Mouse (Mus musculus) CH12.LX (cell line): Measurements from ENCODE around the gene Ggct. TPM values are rescaled to one million over a fixed set of nuclear protein-coding genes. Genes with fewer than 3 reads are reported as not detected.

Experiments
- DNase-seq: peaks from one replicate; pipeline ENCODE4 v3.0.0-alpha.2; 2013; ENCODE audit errors: extremely low read depth
- H3K27ac ChIP-seq: 2 replicates; pipeline ENCODE4 v1.5.1; 2012; ENCODE audit warnings: low read depth, mild to moderate bottlenecking, control low read depth, moderate library complexity; ENCODE audit not compliant: insufficient read depth
- H3K27me3 ChIP-seq: replicated peaks from 2 replicates; pipeline ENCODE3; 2012; ENCODE audit warnings: inconsistent platforms
- H3K36me3 ChIP-seq, 2 experiments: replicated peaks in 1 of 2; 2 replicates each; pipeline versions ENCODE3 to v1.6.1; 2012; ENCODE audit warnings: inconsistent platforms in 1 of 2, low read length in 1 of 2, mild to moderate bottlenecking in 1 of 2, mixed read lengths in 1 of 2, moderate library complexity in 1 of 2; ENCODE audit not compliant: control insufficient read depth in 1 of 2, insufficient read depth in 1 of 2
- H3K4me1 ChIP-seq, 2 experiments: 2 replicates each; pipeline ENCODE4 v1.6.1; 2012; ENCODE audit warnings: inconsistent platforms in 1 of 2, moderate library complexity in 1 of 2; ENCODE audit not compliant: insufficient read depth in 2 of 2, control insufficient read depth in 1 of 2
- H3K4me2 ChIP-seq: 2 replicates; pipeline ENCODE4 v1.6.1; 2012; ENCODE audit warnings: low read depth, mild to moderate bottlenecking, control low read depth; ENCODE audit not compliant: poor library complexity, insufficient read depth, severe bottlenecking
- H3K4me3 ChIP-seq, 3 experiments: fragments of 150-350 bp in 1 of 3; sonication (generic) in 1 of 3; replicated peaks in 1 of 3; 2 replicates each; pipeline versions ENCODE3 to v1.5.1; 2011 to 2012; ENCODE audit warnings: low read depth in 2 of 3, low read length in 2 of 3, mild to moderate bottlenecking in 2 of 3, moderate library complexity in 2 of 3, control low read depth in 1 of 3, improper control_type of control experiment in 1 of 3, inconsistent platforms in 1 of 3, mixed read lengths in 1 of 3; ENCODE audit not compliant: poor library complexity in 1 of 3
- H3K79me2 ChIP-seq: replicated peaks from 2 replicates; pipeline ENCODE4 v1.6.1; 2012; ENCODE audit warnings: mild to moderate bottlenecking, moderate library complexity; ENCODE audit not compliant: control insufficient read depth, poor library complexity, insufficient read depth, severe bottlenecking; ENCODE audit errors: extremely low read depth
- H3K9ac ChIP-seq: 2 replicates; pipeline ENCODE4 v1.6.1; 2012; ENCODE audit warnings: low read depth, mild to moderate bottlenecking, control low read depth, moderate library complexity; ENCODE audit not compliant: insufficient read depth
- H3K9me3 ChIP-seq: replicated peaks from 2 replicates; pipeline ENCODE3; 2012; ENCODE audit warnings: low read length, inconsistent platforms, mixed read lengths
- CHD2 ChIP-seq: IDR thresholded peaks from 2 replicates; pipeline ENCODE4 v1.6.1; 2011; ENCODE audit warnings: low read length, improper control_type of control experiment
- E2F4 ChIP-seq: IDR thresholded peaks from 2 replicates; pipeline ENCODE4 v1.6.1; 2011; ENCODE audit warnings: low read depth, low read length, improper control_type of control experiment; ENCODE audit not compliant: insufficient replicate concordance
- ETS1 ChIP-seq: conservative IDR thresholded peaks from 2 replicates; pipeline ENCODE4 v1.6.1; 2012; ENCODE audit warnings: low read depth, mild to moderate bottlenecking, inconsistent platforms, low read length, improper control_type of control experiment, moderate library complexity
- GABPA ChIP-seq: IDR thresholded peaks from 2 replicates; pipeline ENCODE4 v1.6.1; 2012; ENCODE audit warnings: low read depth, low read length, improper control_type of control experiment, inconsistent platforms; ENCODE audit not compliant: insufficient replicate concordance
- JUND ChIP-seq: conservative IDR thresholded peaks from 2 replicates; pipeline ENCODE4 v1.6.1; 2011; ENCODE audit warnings: low read depth, low read length, improper control_type of control experiment
- MAX ChIP-seq: IDR thresholded peaks from 2 replicates; pipeline ENCODE4 v1.6.1; 2011; ENCODE audit warnings: low read length, improper control_type of control experiment
- MAZ ChIP-seq: IDR thresholded peaks from 2 replicates; pipeline ENCODE4 v1.6.1; 2012; ENCODE audit warnings: low read depth, mild to moderate bottlenecking, inconsistent platforms, low read length, improper control_type of control experiment, moderate library complexity
- MXI1 ChIP-seq: IDR thresholded peaks from 2 replicates; pipeline ENCODE4 v1.6.1; 2011; ENCODE audit warnings: mild to moderate bottlenecking, low read depth, low read length, improper control_type of control experiment
- MYC ChIP-seq: IDR thresholded peaks from 2 replicates; pipeline ENCODE4 v1.6.1; 2011; ENCODE audit warnings: low read depth, mild to moderate bottlenecking, improper control_type of control experiment, low read length
- NELFE ChIP-seq: IDR thresholded peaks from 2 replicates; pipeline ENCODE4 v1.6.1; 2011; ENCODE audit warnings: low read depth, low read length, improper control_type of control experiment
- NRF1 ChIP-seq: IDR thresholded peaks from 2 replicates; pipeline ENCODE4 v1.6.1; 2014; ENCODE audit warnings: low read depth, mild to moderate bottlenecking, inconsistent platforms, low read length, improper control_type of control experiment, moderate library complexity
- POLR2A ChIP-seq: IDR thresholded peaks from 2 replicates; pipeline ENCODE4 v1.6.1; 2011; ENCODE audit warnings: low read depth, mild to moderate bottlenecking, improper control_type of control experiment, low read length
- POLR2AphosphoS2 ChIP-seq: IDR thresholded peaks from 2 replicates; pipeline ENCODE4 v1.6.1; 2011; ENCODE audit warnings: low read depth, low read length, improper control_type of control experiment
- RAD21 ChIP-seq: IDR thresholded peaks from 2 replicates; pipeline ENCODE4 v1.6.1; 2011; ENCODE audit warnings: low read depth, mild to moderate bottlenecking, low read length, improper control_type of control experiment, moderate library complexity
- SMC3 ChIP-seq: IDR thresholded peaks from 2 replicates; pipeline ENCODE4 v1.6.1; 2011; ENCODE audit warnings: low read depth, low read length, improper control_type of control experiment
- TBP ChIP-seq: conservative IDR thresholded peaks from 2 replicates; pipeline ENCODE4 v1.6.1; 2011; ENCODE audit warnings: low read depth, low read length, improper control_type of control experiment
- TCF12 ChIP-seq: IDR thresholded peaks from 2 replicates; pipeline ENCODE4 v1.6.1; 2014; ENCODE audit warnings: low read depth, mild to moderate bottlenecking, inconsistent platforms, low read length, improper control_type of control experiment
- USF1 ChIP-seq: IDR thresholded peaks from 2 replicates; pipeline ENCODE4 v1.6.1; 2014; ENCODE audit warnings: low read depth, mild to moderate bottlenecking, inconsistent platforms, low read length, improper control_type of control experiment
- USF2 ChIP-seq: conservative IDR thresholded peaks from 2 replicates; pipeline ENCODE4 v1.6.1; 2011; ENCODE audit warnings: low read depth, low read length, improper control_type of control experiment
- ZC3H11A ChIP-seq: IDR thresholded peaks from 2 replicates; pipeline ENCODE4 v1.6.1; 2012; ENCODE audit warnings: low read depth, mild to moderate bottlenecking, inconsistent platforms, low read length, improper control_type of control experiment
- ZKSCAN1 ChIP-seq: IDR thresholded peaks from 2 replicates; pipeline ENCODE4 v1.6.1; 2012; ENCODE audit warnings: low read depth, inconsistent platforms, low read length, improper control_type of control experiment, borderline replicate concordance
- ZMIZ1 ChIP-seq: IDR thresholded peaks from 2 replicates; pipeline ENCODE4 v1.6.1; 2012; ENCODE audit warnings: low read depth, mild to moderate bottlenecking, inconsistent platforms, low read length, improper control_type of control experiment
- ZNF384 ChIP-seq: IDR thresholded peaks from 2 replicates; pipeline ENCODE4 v1.6.1; 2012; ENCODE audit warnings: low read depth, low read length, improper control_type of control experiment, inconsistent platforms
- dilution Hi-C: fragments of 300-500 bp; cut with MboI; formaldehyde crosslinking; loops from 2 replicates; pipeline ENCODE4 v1.14.3; 2020; ENCODE audit warnings: low sequenced_read_pairs; ENCODE audit not compliant: extremely low pct_unique_long_range_greater_than_20kb, extremely low pct_ligation_motif_present
- in situ Hi-C: fragments of 300-500 bp; cut with MboI; formaldehyde crosslinking; loops from 3 replicates; pipeline ENCODE4 v1.14.3; 2019; ENCODE audit warnings: low sequenced_read_pairs, low pct_ligation_motif_present, low pct_unique_long_range_greater_than_20kb, mixed read lengths
- polyA plus RNA-seq: library from polyadenylated mRNA; unstranded; fragments of >175 nt; gene quantifications from 2 replicates; pipeline ENCODE4 v1.2.1, GENCODE M21; 2012; ENCODE audit warnings: low read depth; ENCODE audit not compliant: insufficient read length
- total RNA-seq, 2 experiments: library from RNA; depleted of rRNA; stranded (reverse); fragments of 300-350 nt in 1 of 2; fragments of >200 nt in 1 of 2; gene quantifications; 2 replicates each; pipeline ENCODE4 v1.2.3; 2012 to 2014

Gene Ggct
- total and polyA plus RNA-seq, 3 experiments: 9.8 to 24.5 (median 12.7) TPM

DNA sequence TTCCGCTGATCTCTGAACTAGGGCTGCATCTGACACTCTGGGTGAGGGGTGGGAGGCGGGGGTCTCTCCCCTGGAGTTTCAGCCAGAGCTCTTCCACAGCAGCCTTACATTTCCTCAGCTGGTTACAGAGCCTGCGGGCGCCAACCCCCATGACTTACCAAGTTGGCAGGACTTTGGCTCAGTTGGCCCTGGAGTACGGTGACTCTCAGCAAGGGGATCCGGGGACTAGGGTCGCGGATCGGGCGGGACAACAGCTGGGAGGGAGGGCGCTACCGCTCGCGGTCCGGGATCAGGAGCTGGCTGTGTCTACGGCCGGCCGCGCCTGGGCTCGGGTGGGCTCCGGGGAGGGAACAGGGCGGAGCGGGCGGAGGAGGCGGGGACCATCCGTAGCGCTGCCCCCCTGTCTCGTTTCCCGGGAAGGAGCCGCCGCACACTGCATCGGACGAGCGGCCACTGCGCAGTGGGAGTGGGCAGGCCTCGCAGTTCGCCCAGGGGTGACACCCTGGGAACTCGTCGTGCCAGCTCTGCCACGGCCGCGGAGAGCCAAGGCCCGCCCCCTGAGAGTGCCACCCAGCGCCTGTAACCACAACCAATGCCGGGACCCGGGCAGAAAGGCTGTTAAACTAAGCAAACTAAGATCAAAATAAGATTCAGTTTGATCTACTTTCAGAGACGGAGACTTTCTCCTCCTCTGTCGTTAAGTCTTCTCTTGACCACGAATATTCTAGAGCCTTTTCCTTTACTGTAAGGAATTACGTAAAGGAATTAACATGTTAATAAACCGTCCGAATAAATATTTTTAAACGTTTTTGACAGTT, 20.4 kb downstream of the Ggct start, which contains the start of gene Nod1:
TSS of gene Nod1 (minus strand) at position 502 of the 818 bp plus-strand sequence.
- peak within 1 kb of the TSS; percentile 85 for H3K9ac ChIP-seq
- dilution Hi-C loops (no loop called here), in situ Hi-C loops (no loop called here)
- peaks cover 21% of the 10 kb centered on the region for H3K27me3 ChIP-seq
- no peaks in the 10 kb centered on the region for H3K36me3 ChIP-seq
- no peak for TF ChIP-seq E2F4
- TF ChIP-seq ZC3H11A: no peak
- TF ChIP-seq TBP: no peak
- TF ChIP-seq SMC3: no peak
- no peak for TF ChIP-seq USF1
- no peak for TF ChIP-seq RAD21
- no peak for TF ChIP-seq TCF12
- TF ChIP-seq POLR2A: no peak
- TF ChIP-seq ZMIZ1: no peak
- TF ChIP-seq, all 38 proteins: peak for 0
- peaks cover 4 to 15% of the 10 kb centered on the region in 2 experiments; a peak in 3 of 4 replicates for H3K4me1 ChIP-seq
- no peaks in the 10 kb centered on the region for H3K79me2 ChIP-seq
- no peak within 1 kb of the TSS for H3K27ac ChIP-seq
- H3K9me3 ChIP-seq: no peaks in the 10 kb centered on the region
- peak within 1 kb of the TSS; percentile 78 for H3K4me2 ChIP-seq
- DNase-seq: peak; percentile 26
- H3K4me3 ChIP-seq: peak within 1 kb of the TSS; percentile 62 to 83 (median 64)

GRCm38 (mm10) chr6:54971731-54972110, 21.0 kb downstream of the Ggct start:
- DNase-seq: no peak
- Histone ChIP-seq H3K79me2 (no peaks in the 10 kb centered on the region), H3K4me3 (no peak overlapping the region), H3K27me3 (peaks cover 21% of the 10 kb centered on the region), H3K9me3 (no peaks in the 10 kb centered on the region), H3K36me3 (no peaks in the 10 kb centered on the region), H3K4me1 (peaks cover 4 to 15% of the 10 kb centered on the region in 2 experiments; a peak in 3 of 4 replicates), H3K4me2 (no peak overlapping the region), H3K9ac (no peak overlapping the region), H3K27ac (no peak overlapping the region)
- in situ Hi-C loops: no loop called here
- dilution Hi-C loops: no loop called here
- TF ChIP-seq MXI1: no peak
- TF ChIP-seq MAZ: no peak
- no peak for TF ChIP-seq POLR2AphosphoS2
- no peak for TF ChIP-seq USF2
- no peak for TF ChIP-seq TBP
- TF ChIP-seq NELFE: no peak
- TF ChIP-seq GABPA: no peak
- TF ChIP-seq JUND: no peak
- TF ChIP-seq MYC: no peak
- no peak for TF ChIP-seq ETS1
- no peak for TF ChIP-seq CHD2
- TF ChIP-seq NRF1: no peak
- no peak for TF ChIP-seq ZKSCAN1
- no peak for TF ChIP-seq USF1
- TF ChIP-seq MAX: no peak
- TF ChIP-seq ZNF384: no peak
